Mouse (Mus musculus): Measurements from ENCODE around the gene Insc. TPM values are rescaled to one million over a fixed set of nuclear protein-coding genes. Genes with fewer than 3 reads are reported as not detected.

Gene Insc
- total RNA-seq, 2 experiments from 2014 or later, result not detected

GRCm38 (mm10) chr7:114817879-114818278 lies 74.4 kb downstream of the Insc start:
- no peak for ATAC-seq (replicated peaks; ENCODE audit: low FRiP score, poor library complexity, severe bottlenecking)

- no peak for ATAC-seq (replicated peaks; ENCODE audit: low FRiP score, poor library complexity, severe bottlenecking)
These were observed 74.9 kb downstream of the Insc start for GRCm38 (mm10) chr7:114818351-114818750.

- ATAC-seq (replicated peaks; ENCODE audit: low FRiP score, poor library complexity, severe bottlenecking), result no peak
These were observed 75.3 kb downstream of the Insc start for GRCm38 (mm10) chr7:114818836-114819235.

GRCm38 (mm10) chr7:114822736-114823135 lies 79.2 kb downstream of the Insc start:
- no peak for ATAC-seq (replicated peaks; ENCODE audit: low FRiP score, poor library complexity, severe bottlenecking)

GRCm38 (mm10) chr7:114827360-114827759 lies 83.9 kb downstream of the Insc start:
- no peak for ATAC-seq (replicated peaks; ENCODE audit: low FRiP score, poor library complexity, severe bottlenecking)

GRCm38 (mm10) chr7:114832257-114832940 lies 88.9 kb downstream of the Insc start:
- ATAC-seq (replicated peaks; ENCODE audit: low FRiP score, poor library complexity, severe bottlenecking), result no peak

- ATAC-seq (replicated peaks; ENCODE audit: low FRiP score, poor library complexity, severe bottlenecking), result no peak
These were observed 91.0 kb downstream of the Insc start for GRCm38 (mm10) chr7:114834504-114834903.

- no peak for ATAC-seq (replicated peaks; ENCODE audit: low FRiP score, poor library complexity, severe bottlenecking)
These were observed 93.8 kb downstream of the Insc start for GRCm38 (mm10) chr7:114837268-114837667.

GRCm38 (mm10) chr7:114840029-114840745 lies 96.7 kb downstream of the Insc start:
- ATAC-seq (replicated peaks; ENCODE audit: low FRiP score, poor library complexity, severe bottlenecking), result no peak

GRCm38 (mm10) chr7:114842644-114843211 lies 99.2 kb downstream of the Insc start:
- ATAC-seq (replicated peaks; ENCODE audit: low FRiP score, poor library complexity, severe bottlenecking), result no peak

GRCm38 (mm10) chr7:114847179-114847578 lies 103.7 kb downstream of the Insc start:
- no peak for ATAC-seq (replicated peaks; ENCODE audit: low FRiP score, poor library complexity, severe bottlenecking)

GRCm38 (mm10) chr7:114852387-114852786 lies 108.9 kb downstream of the Insc start:
- no peak for ATAC-seq (replicated peaks; ENCODE audit: low FRiP score, poor library complexity, severe bottlenecking)

GRCm38 (mm10) chr7:114854169-114854568 lies 110.7 kb downstream of the Insc start:
- no peak for ATAC-seq (replicated peaks; ENCODE audit: low FRiP score, poor library complexity, severe bottlenecking)

- no peak for ATAC-seq (replicated peaks; ENCODE audit: low FRiP score, poor library complexity, severe bottlenecking)
These were observed 117.5 kb downstream of the Insc start for GRCm38 (mm10) chr7:114860858-114861523.

- no peak for ATAC-seq (replicated peaks; ENCODE audit: low FRiP score, poor library complexity, severe bottlenecking)
These were observed 130.0 kb downstream of the Insc start for GRCm38 (mm10) chr7:114873315-114874012.

- ATAC-seq (replicated peaks; ENCODE audit: low FRiP score, poor library complexity, severe bottlenecking), result no peak
These were observed 130.5 kb downstream of the Insc start for GRCm38 (mm10) chr7:114874032-114874441.

GRCm38 (mm10) chr7:114874579-114874978 lies 131.1 kb downstream of the Insc start:
- ATAC-seq (replicated peaks; ENCODE audit: low FRiP score, poor library complexity, severe bottlenecking), result no peak

GRCm38 (mm10) chr7:114883602-114884001 lies 140.1 kb downstream of the Insc start:
- no peak for ATAC-seq (replicated peaks; ENCODE audit: low FRiP score, poor library complexity, severe bottlenecking)

GRCm38 (mm10) chr7:114886933-114887332 lies 143.4 kb downstream of the Insc start:
- ATAC-seq (replicated peaks; ENCODE audit: low FRiP score, poor library complexity, severe bottlenecking), result no peak

- ATAC-seq (replicated peaks; ENCODE audit: low FRiP score, poor library complexity, severe bottlenecking), result no peak
These were observed 146.7 kb downstream of the Insc start for GRCm38 (mm10) chr7:114890215-114890614.

Data from erythroblast, adult 5-6 weeks (primary cell).